Mouse (Mus musculus): ENCODE measurements around the gene Cbln1. TPM values are rescaled to one million over a fixed set of nuclear protein-coding genes. Genes with fewer than 3 reads are reported as not detected.

Cbln1 gene
- polyA plus RNA-seq, 3 experiments from 2014 or later, result not detected

- no peak for ATAC-seq
Measured at GRCm38 (mm10) chr8:87468958-87469815, 3.2 kb downstream of the Cbln1 start.

GRCm38 (mm10) chr8:87468416-87468957, 3.9 kb downstream of the Cbln1 start:
- no peak for ATAC-seq

GRCm38 (mm10) chr8:87467906-87468305, 4.5 kb downstream of the Cbln1 start:
- no peak for ATAC-seq

- ATAC-seq, result no peak
Measured at GRCm38 (mm10) chr8:87466936-87467602, 5.3 kb downstream of the Cbln1 start.

GRCm38 (mm10) chr8:87466335-87466734, 6.1 kb downstream of the Cbln1 start:
- ATAC-seq, result no peak

- no peak for ATAC-seq
Measured at GRCm38 (mm10) chr8:87464446-87464845, 8.0 kb downstream of the Cbln1 start.

GRCm38 (mm10) chr8:87461801-87462200, 10.6 kb downstream of the Cbln1 start:
- no peak for ATAC-seq

- no peak for ATAC-seq
Measured at GRCm38 (mm10) chr8:87456949-87457348, 15.5 kb downstream of the Cbln1 start.

- no peak for ATAC-seq
Measured at GRCm38 (mm10) chr8:87452815-87453214, 19.6 kb downstream of the Cbln1 start.

- ATAC-seq, result no peak
Measured at GRCm38 (mm10) chr8:87451737-87452136, 20.7 kb downstream of the Cbln1 start.

GRCm38 (mm10) chr8:87434592-87434991, 37.8 kb downstream of the Cbln1 start:
- ATAC-seq, result no peak

GRCm38 (mm10) chr8:87427188-87427587, 45.2 kb downstream of the Cbln1 start:
- no peak for ATAC-seq

GRCm38 (mm10) chr8:87424706-87425105, 47.7 kb downstream of the Cbln1 start:
- ATAC-seq, result no peak

- no peak for ATAC-seq
Measured at GRCm38 (mm10) chr8:87421697-87422096, 50.7 kb downstream of the Cbln1 start.

Other genes with a start within 250 kb of the Cbln1 start
- not detected for gene 4933402J07Rik, start 91.2 kb upstream of the Cbln1 start, polyA plus RNA-seq (2017; shearing (Covaris generic))

Measured in inflammation-experienced regulatory T-cells, adult 6 months (primary cell).